Mouse (Mus musculus): ENCODE results near the gene Fcho1. TPM values are rescaled to one million over a fixed set of nuclear protein-coding genes. Genes with fewer than 3 reads are reported as not detected.

Gene Fcho1
- polyA plus RNA-seq, 1 experiment, result 14.2 TPM

DNA sequence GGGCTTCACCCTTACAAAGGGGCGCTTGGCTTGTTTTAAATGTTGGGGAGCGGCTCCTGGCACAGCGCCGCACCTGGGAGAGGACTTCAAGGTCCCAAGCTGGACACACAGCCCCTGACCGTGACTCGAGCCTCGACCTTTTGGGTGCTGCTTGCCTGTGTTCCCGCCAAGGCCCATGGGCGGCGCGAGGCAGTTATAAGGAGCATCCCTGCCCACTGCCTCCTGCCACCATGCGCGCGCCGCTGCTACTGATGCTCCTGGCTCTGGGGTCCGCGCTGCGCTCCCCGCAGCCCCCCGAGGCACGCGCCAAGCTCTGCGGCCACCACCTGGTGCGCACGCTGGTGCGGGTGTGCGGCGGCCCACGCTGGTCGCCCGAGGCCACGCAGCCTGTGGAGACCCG lies 36.5 kb downstream of the Fcho1 start, which contains the start of gene Insl3:
Gene Insl3 (plus strand): TSS at position 187 of the 400 bp plus-strand sequence.
- Histone ChIP-seq H3K4me1 (ENCODE audit: control insufficient read depth) (peaks cover 9% of the 10 kb centered on the region), H3K27me3 (ENCODE audit: control insufficient read depth) (peaks cover 99% of the 10 kb centered on the region), H3K4me3 (replicated peaks) (no peak within 1 kb of the TSS), H3K36me3 (ENCODE audit: control insufficient read depth) (peaks cover 10% of the 10 kb centered on the region), H3K9me3 (ENCODE audit: control insufficient read depth, low read length) (peaks cover 17% of the 10 kb centered on the region)
- TF ChIP-seq TAL1 (IDR thresholded peaks at IDR 0.05; ENCODE audit: low read length), result no peak
- no peak for TF ChIP-seq GATA1 (IDR thresholded peaks at IDR 0.05; ENCODE audit: low read length)

DNA sequence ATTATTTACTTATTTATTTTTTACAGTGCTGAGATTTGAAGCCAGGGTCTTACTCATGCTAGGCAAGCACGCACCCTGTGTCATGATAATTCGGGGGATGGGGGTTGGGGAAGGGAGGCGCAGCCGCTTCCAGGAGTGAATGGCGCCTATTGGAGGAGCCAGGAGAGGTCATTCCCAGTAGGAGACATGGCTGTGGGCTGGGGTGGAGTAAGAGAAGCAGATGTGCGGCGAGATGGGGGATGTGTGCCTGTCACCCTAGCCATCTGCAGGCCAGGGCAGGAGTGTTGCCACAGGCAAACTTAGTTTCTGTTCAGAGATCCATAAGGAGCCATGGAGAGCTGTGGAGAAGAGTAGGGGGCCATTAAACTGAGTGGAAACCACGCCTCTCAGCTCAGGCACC lies 37.9 kb downstream of the Fcho1 start:
- TF ChIP-seq GATA1 (IDR thresholded peaks at IDR 0.05; ENCODE audit: low read length), result no peak
- Histone ChIP-seq H3K9me3 (ENCODE audit: control insufficient read depth, low read length) (peaks cover 5% of the 10 kb centered on the region), H3K4me3 (replicated peaks) (no peak overlapping the region), H3K36me3 (ENCODE audit: control insufficient read depth) (peaks cover 5% of the 10 kb centered on the region), H3K4me1 (ENCODE audit: control insufficient read depth) (peaks cover 2% of the 10 kb centered on the region; the same call in 1 of the 2 replicates), H3K27me3 (ENCODE audit: control insufficient read depth) (peaks cover 94% of the 10 kb centered on the region)

DNA sequence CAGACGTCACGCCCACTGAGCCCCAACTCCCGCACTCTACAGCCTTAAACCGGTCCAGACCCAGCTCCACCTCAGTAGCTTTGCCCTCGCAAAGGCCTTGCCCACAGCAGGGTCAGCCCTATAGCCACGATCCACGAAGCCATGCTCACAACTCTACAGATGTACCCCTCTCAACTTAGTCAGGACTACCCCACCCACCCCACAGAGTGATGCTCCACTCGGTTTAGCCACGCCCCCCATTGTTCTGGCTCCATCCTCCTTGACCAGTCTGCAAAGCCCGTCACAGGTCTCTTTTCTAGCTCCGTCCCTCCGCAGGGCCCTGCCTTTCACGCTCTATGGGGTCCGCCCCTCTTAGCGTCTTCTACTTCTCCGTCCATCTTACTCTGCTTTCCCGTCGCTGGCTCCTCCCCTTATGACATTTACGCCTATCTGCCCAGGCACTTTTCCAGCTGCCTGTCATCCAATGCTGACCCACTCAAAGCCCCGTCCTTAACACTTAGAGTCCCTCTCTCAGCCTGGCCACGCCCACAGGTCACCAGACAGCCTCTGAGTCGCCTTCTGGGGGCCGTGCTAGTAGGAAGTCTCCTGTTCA lies 39.3 kb downstream of the Fcho1 start:
- Histone ChIP-seq H3K27me3 (ENCODE audit: control insufficient read depth) (peaks cover 92% of the 10 kb centered on the region), H3K9me3 (ENCODE audit: control insufficient read depth, low read length) (peaks cover 3% of the 10 kb centered on the region; the same call in 1 of the 2 replicates), H3K4me1 (ENCODE audit: control insufficient read depth) (0 out of 2 replicates have a peak, but pooled peaks cover 2% of the 10 kb centered on the region), H3K36me3 (ENCODE audit: control insufficient read depth) (no peaks in the 10 kb centered on the region), H3K4me3 (replicated peaks) (no peak overlapping the region)
- no peak for TF ChIP-seq GATA1 (IDR thresholded peaks at IDR 0.05; ENCODE audit: low read length)
- no peak for TF ChIP-seq TAL1 (IDR thresholded peaks at IDR 0.05; ENCODE audit: low read length)

DNA sequence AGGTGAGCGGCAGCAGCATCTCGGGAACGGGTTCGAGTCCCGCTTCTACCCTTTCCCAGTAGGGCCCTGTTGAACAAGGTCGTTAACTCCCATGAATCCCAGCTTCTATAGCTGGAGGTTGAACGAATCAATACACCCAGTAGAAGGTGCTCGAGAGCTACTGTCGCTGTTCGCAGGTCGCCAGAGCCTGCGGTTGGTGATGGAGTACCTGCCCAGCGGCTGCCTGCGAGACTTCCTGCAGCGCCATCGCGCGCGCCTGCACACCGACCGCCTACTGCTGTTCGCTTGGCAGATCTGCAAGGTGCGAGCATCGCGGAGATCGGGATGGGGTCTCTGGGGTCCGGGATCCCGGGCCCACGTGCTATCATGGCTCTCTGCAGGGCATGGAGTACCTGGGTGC lies 39.9 kb downstream of the Fcho1 start:
- Histone ChIP-seq H3K36me3 (ENCODE audit: control insufficient read depth) (peaks cover 2% of the 10 kb centered on the region), H3K4me3 (replicated peaks) (no peak overlapping the region), H3K4me1 (ENCODE audit: control insufficient read depth) (0 out of 2 replicates have a peak, but pooled peaks cover 2% of the 10 kb centered on the region), H3K9me3 (ENCODE audit: control insufficient read depth, low read length) (peaks cover 4% of the 10 kb centered on the region; the same call in 1 of the 2 replicates), H3K27me3 (ENCODE audit: control insufficient read depth) (peaks cover 88% of the 10 kb centered on the region)
- no peak for TF ChIP-seq GATA1 (IDR thresholded peaks at IDR 0.05; ENCODE audit: low read length)
- TF ChIP-seq TAL1 (IDR thresholded peaks at IDR 0.05; ENCODE audit: low read length), result no peak

DNA sequence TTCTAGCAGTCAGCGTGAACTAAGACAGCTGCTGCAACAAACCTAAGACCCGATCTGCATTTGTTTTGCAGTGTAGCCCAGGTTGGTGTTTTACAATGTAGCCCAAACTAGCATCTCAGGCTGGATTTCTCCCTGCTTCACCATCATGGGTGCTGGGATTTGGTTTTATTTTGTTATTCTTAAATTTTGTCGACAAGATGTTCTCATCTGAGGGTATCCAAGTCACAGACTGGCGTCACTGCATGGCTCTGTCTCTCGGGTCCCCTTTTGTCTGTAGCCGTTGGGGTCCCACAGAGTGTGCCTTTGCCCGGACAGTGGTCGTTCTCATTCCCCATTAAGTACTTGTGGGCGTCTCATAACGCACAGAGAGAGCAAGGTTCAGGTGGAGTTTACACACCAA lies 40.8 kb downstream of the Fcho1 start:
- Histone ChIP-seq H3K27me3 (ENCODE audit: control insufficient read depth) (peaks cover 82% of the 10 kb centered on the region), H3K9me3 (ENCODE audit: control insufficient read depth, low read length) (peaks cover 8% of the 10 kb centered on the region; the same call in 1 of the 2 replicates), H3K4me1 (ENCODE audit: control insufficient read depth) (0 out of 2 replicates have a peak, but pooled peaks cover 2% of the 10 kb centered on the region), H3K36me3 (ENCODE audit: control insufficient read depth) (peaks cover 3% of the 10 kb centered on the region), H3K4me3 (replicated peaks) (no peak overlapping the region)
- TF ChIP-seq GATA1 (IDR thresholded peaks at IDR 0.05; ENCODE audit: low read length), result no peak
- no peak for TF ChIP-seq TAL1 (IDR thresholded peaks at IDR 0.05; ENCODE audit: low read length)

DNA sequence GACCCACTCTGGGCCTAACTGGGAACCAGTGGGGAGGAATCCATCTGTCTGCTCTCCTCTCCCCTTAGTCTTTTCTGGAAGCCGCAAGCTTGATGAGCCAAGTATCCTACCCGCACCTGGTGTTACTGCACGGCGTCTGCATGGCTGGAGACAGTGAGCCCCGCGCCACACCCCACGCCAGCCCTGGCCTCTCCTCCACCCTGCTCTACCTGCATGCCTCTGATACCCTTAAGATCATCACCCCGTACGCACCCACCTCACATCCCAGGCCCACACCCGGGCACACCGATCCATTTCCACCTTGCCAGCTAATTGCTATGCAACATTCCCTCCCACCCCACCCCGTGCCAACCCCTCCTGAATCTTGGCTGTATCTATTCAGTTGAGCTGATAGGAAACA lies 42.7 kb downstream of the Fcho1 start:
- H3K4me1 ChIP-seq (ENCODE audit: control insufficient read depth), result peaks cover 4% of the 10 kb centered on the region
- H3K36me3 ChIP-seq (ENCODE audit: control insufficient read depth), result peaks cover 10% of the 10 kb centered on the region
- H3K4me3 ChIP-seq (replicated peaks), result no peak overlapping the region
- TF ChIP-seq TAL1 (IDR thresholded peaks at IDR 0.05; ENCODE audit: low read length), result no peak
- TF ChIP-seq GATA1 (IDR thresholded peaks at IDR 0.05; ENCODE audit: low read length), result no peak
- peaks cover 18% of the 10 kb centered on the region for H3K9me3 ChIP-seq (ENCODE audit: control insufficient read depth, low read length)
- peaks cover 70% of the 10 kb centered on the region for H3K27me3 ChIP-seq (ENCODE audit: control insufficient read depth)

DNA sequence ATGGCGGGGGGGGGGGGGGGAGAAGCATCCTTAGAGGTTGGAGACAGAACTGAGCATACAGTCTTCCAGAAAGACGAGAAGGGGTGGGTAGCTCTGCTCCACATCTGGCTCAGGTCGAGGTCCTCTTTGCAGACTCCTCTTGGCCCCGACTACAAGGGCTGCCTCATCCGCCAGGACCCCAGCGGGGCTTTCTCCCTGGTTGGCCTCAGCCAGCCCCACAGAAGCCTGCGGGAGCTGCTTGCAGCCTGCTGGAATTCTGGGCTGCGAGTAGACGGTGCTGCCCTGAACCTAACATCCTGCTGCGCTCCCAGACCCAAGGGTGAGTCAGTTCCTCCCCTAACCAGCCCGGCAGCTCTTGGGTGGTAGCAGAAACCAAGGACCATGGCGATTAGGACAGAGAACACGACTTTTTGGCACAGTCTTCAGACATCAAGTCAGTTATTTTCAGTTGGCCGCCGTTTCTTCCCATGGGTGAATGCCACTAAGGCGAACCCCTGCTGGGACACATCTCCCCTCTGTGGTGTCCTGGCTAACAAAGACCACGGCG lies 44.1 kb downstream of the Fcho1 start:
- no peak for TF ChIP-seq GATA1 (IDR thresholded peaks at IDR 0.05; ENCODE audit: low read length)
- no peak for TF ChIP-seq TAL1 (IDR thresholded peaks at IDR 0.05; ENCODE audit: low read length)
- Histone ChIP-seq H3K4me3 (replicated peaks) (no peak overlapping the region), H3K4me1 (ENCODE audit: control insufficient read depth) (peaks cover 15% of the 10 kb centered on the region), H3K36me3 (ENCODE audit: control insufficient read depth) (peaks cover 10% of the 10 kb centered on the region), H3K27me3 (ENCODE audit: control insufficient read depth) (peaks cover 56% of the 10 kb centered on the region), H3K9me3 (ENCODE audit: control insufficient read depth, low read length) (peaks cover 18% of the 10 kb centered on the region)

DNA sequence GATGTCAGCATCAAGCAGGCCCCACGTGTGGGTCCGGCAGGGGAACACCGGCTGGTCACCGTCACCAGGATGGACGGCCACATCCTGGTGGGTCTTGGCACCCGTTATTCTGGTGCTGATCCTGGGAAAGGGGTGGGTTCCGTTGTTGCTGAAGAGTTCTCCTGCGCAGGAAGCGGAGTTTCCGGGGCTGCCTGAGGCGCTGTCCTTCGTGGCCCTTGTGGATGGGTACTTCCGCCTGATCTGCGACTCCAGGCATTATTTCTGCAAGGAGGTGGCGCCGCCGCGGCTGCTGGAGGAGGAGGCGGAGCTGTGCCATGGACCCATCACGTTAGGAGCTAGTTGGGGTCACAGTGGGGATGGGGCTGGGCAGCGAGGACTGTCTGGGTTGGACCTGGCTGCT lies 45.0 kb downstream of the Fcho1 start:
- Histone ChIP-seq H3K4me3 (replicated peaks) (no peak overlapping the region), H3K27me3 (ENCODE audit: control insufficient read depth) (peaks cover 46% of the 10 kb centered on the region), H3K9me3 (ENCODE audit: control insufficient read depth, low read length) (peaks cover 15% of the 10 kb centered on the region), H3K36me3 (ENCODE audit: control insufficient read depth) (peaks cover 10% of the 10 kb centered on the region), H3K4me1 (ENCODE audit: control insufficient read depth) (peaks cover 25% of the 10 kb centered on the region)
- TF ChIP-seq GATA1 (IDR thresholded peaks at IDR 0.05; ENCODE audit: low read length) (no peak), TAL1 (IDR thresholded peaks at IDR 0.05; ENCODE audit: low read length) (no peak)

DNA sequence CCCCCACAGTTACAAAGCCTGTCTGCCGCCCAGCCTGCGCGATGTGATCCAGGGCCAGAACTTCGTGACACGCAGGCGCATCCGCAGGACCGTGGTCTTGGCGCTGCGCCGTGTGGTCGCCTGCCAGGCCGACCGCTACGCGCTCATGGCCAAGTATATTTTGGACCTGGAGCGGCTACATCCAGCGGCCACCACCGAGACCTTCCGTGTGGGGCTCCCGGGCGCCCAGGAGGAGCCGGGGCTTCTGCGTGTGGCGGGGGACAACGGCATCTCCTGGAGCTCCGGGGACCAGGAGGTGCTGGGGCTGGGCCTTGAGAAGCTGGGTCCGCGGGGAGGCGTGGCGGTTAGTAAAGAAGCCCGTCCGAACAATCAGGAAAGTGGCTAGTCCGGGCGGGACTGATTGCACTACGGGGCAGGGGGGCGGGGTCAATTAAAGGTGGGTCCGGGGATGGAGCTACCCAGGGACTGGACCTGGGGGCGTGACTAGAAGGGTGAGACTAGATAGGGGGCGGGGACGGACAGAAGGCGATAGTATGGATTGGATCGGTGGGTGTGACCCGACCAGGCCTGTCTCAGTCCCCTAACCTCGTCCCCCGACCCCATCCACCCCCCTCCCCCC lies 45.9 kb downstream of the Fcho1 start:
- peaks cover 15% of the 10 kb centered on the region for H3K9me3 ChIP-seq (ENCODE audit: control insufficient read depth, low read length)
- peaks cover 38% of the 10 kb centered on the region for H3K27me3 ChIP-seq (ENCODE audit: control insufficient read depth)
- H3K4me3 ChIP-seq (replicated peaks), result no peak overlapping the region
- TF ChIP-seq TAL1 (IDR thresholded peaks at IDR 0.05; ENCODE audit: low read length), result no peak
- no peak for TF ChIP-seq GATA1 (IDR thresholded peaks at IDR 0.05; ENCODE audit: low read length)
- H3K4me1 ChIP-seq (ENCODE audit: control insufficient read depth), result peaks cover 25% of the 10 kb centered on the region
- peaks cover 10% of the 10 kb centered on the region for H3K36me3 ChIP-seq (ENCODE audit: control insufficient read depth)

All from erythroblast, embryonic 14.5 days (primary cell).